Mouse (Mus musculus): Measurements from ENCODE around the gene Gorasp2. TPM values are rescaled to one million over a fixed set of nuclear protein-coding genes. Genes with fewer than 3 reads are reported as not detected.
A peak's percentile ranks its signal among the peaks of the same experiment; 100 is the strongest.

Gorasp2 gene
- total RNA-seq (2014; fragmentation: Nextera tagmentation) (203 and 230 TPM in 2 replicates), total RNA-seq (2017) (45.0 and 48.4 TPM in 2 replicates), polyA plus RNA-seq (2012) (60.9 and 69.4 TPM in 2 replicates)

DNA sequence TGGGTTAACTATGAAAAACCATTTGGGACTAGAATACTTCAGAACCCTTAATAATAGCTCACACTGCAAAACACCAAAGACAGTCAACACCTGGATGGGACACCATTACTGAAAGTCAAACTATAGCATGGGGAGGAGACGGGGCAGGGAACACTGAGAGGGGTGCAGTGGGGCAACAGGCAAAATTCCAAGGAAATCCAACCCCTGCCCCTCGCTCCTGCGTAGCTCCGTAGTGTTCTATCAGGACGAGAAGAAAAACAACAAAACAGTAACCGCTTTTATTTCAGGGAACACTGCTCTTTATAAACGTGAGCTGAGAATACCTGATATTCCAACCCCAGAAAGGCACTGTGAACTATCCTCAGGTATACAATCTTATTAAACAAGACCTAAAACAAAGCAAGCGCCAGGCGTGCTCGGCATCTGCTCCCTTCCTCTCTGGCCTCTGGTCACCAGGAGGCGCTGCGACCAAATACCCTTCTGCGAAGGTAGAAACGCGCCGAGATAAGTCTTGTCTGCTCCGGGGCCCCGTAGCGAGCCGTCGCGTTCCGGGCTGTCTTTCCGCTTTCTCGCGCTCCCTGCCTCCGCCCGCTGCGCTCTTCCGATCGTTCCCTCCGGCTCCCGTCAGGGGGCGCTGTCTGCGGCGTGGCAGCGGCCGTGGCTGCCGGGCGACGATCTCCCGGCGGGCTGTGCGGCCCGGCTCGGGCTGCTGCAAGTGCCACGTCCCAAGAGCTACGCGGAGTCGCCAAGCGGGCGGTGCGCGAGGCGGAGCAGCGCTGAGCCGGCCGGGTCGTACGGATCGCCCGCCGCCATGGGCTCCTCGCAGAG lies at the start of gene Gorasp2:
TSS of gene Gorasp2 (plus strand) at position 690 of the 828 bp plus-strand sequence.
- DNase-seq (ENCODE audit: low spot score) (peak; percentile 97), ATAC-seq (ENCODE audit: extremely low read depth, insufficient number of reproducible peaks, low FRiP score, poor library complexity, severe bottlenecking) (peak; percentile 90)
- TF ChIP-seq GATA1 (IDR thresholded peaks at IDR 0.05; ENCODE audit: borderline replicate concordance, low read length) = no peak
- TF ChIP-seq GATA2 (IDR thresholded peaks at IDR 0.05; ENCODE audit: borderline replicate concordance, low read depth, low read length) = no peak
- TF ChIP-seq CTCF (IDR thresholded peaks at IDR 0.05; ENCODE audit: low read depth, low read length) = peak; percentile 60
- no peak for TF ChIP-seq POLR2AphosphoS5 (IDR thresholded peaks at IDR 0.05; ENCODE audit: insufficient replicate concordance, low read depth, low read length)
- no peak for TF ChIP-seq TAL1 (conservative IDR thresholded peaks at IDR 0.05; ENCODE audit: low read depth, low read length)
- no peaks in the 10 kb centered on the region for H3K9me3 ChIP-seq (replicated peaks)
- H3K36me3 ChIP-seq (replicated peaks) = peaks cover 19% of the 10 kb centered on the region
- peaks cover 38% of the 10 kb centered on the region for H3K4me1 ChIP-seq (ENCODE audit: insufficient read depth, low read depth, low read length)
- H3K4me3 ChIP-seq (ENCODE audit: low read depth, low read length) = peak within 1 kb of the TSS; percentile 90
- peaks cover 22% of the 10 kb centered on the region for H3K27me3 ChIP-seq (ENCODE audit: insufficient read depth, low read length)

DNA sequence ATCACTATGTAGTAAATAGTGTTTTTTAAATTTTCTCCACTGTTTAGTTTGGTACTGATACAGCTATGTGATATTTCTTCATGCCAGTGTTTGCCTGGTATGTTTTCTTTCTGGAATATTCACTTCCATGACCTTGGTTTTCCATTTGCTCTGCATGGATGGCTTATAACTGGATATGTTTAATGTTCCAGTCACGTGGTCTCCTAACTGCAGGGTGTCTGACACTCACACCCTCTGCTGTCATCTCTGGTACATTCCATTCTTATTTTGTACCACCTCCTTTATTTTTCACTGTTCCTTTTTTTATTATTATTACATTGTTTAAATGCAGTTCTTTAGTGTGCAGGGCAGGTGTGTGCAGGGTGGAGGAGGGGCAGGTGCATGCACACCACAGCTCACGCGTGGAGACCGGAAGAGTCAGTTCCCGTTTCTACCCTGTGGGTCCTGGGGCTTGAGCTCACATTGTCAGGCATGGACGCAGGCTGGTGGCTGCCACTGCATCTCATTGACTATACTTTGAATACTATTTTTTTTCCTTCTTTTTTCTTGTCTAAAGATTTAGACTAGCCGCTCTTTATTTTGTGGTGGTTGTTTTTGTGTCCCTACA lies 46.5 kb upstream of the Gorasp2 start:
- Histone ChIP-seq H3K4me1 (ENCODE audit: insufficient read depth, low read depth, low read length) (no peaks in the 10 kb centered on the region), H3K36me3 (replicated peaks) (no peaks in the 10 kb centered on the region), H3K9me3 (replicated peaks) (no peaks in the 10 kb centered on the region), H3K27me3 (ENCODE audit: insufficient read depth, low read length) (peaks cover 4% of the 10 kb centered on the region; the same call in 1 of the 2 replicates), H3K4me3 (ENCODE audit: low read depth, low read length) (no peak overlapping the region)
- DNase-seq (ENCODE audit: low spot score) (no peak), ATAC-seq (ENCODE audit: extremely low read depth, insufficient number of reproducible peaks, low FRiP score, poor library complexity, severe bottlenecking) (no peak)
- TF ChIP-seq GATA2 (IDR thresholded peaks at IDR 0.05; ENCODE audit: borderline replicate concordance, low read depth, low read length) (no peak), GATA1 (IDR thresholded peaks at IDR 0.05; ENCODE audit: borderline replicate concordance, low read length) (no peak), TAL1 (conservative IDR thresholded peaks at IDR 0.05; ENCODE audit: low read depth, low read length) (no peak), CTCF (IDR thresholded peaks at IDR 0.05; ENCODE audit: low read depth, low read length) (no peak), POLR2AphosphoS5 (IDR thresholded peaks at IDR 0.05; ENCODE audit: insufficient replicate concordance, low read depth, low read length) (no peak)

DNA sequence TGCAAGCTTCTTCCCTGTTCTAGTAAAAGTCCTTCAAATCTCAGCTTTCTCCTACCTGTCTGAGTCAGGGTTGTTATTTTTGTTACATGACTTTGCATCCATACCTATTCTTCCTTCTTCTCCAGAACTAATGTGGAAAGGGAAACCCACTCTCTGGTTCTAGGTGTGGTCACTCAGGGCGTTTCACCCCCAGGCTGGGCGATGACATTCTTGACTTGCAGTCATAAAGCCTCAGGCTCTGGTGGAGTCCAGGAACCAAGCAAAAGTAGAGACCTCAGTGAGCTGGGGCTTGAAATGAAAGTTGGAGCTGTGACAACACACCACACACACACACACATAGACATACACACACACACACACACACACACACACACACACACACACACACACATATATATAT lies 45.3 kb upstream of the Gorasp2 start:
- Histone ChIP-seq H3K27me3 (ENCODE audit: insufficient read depth, low read length) (peaks cover 4% of the 10 kb centered on the region; the same call in 1 of the 2 replicates), H3K4me3 (ENCODE audit: low read depth, low read length) (no peak overlapping the region), H3K9me3 (replicated peaks) (no peaks in the 10 kb centered on the region), H3K4me1 (ENCODE audit: insufficient read depth, low read depth, low read length) (no peaks in the 10 kb centered on the region), H3K36me3 (replicated peaks) (no peaks in the 10 kb centered on the region)
- no peak for DNase-seq (ENCODE audit: low spot score)
- no peak for ATAC-seq (ENCODE audit: extremely low read depth, insufficient number of reproducible peaks, low FRiP score, poor library complexity, severe bottlenecking)
- no peak for TF ChIP-seq GATA1 (IDR thresholded peaks at IDR 0.05; ENCODE audit: borderline replicate concordance, low read length)
- TF ChIP-seq GATA2 (IDR thresholded peaks at IDR 0.05; ENCODE audit: borderline replicate concordance, low read depth, low read length) = no peak
- no peak for TF ChIP-seq POLR2AphosphoS5 (IDR thresholded peaks at IDR 0.05; ENCODE audit: insufficient replicate concordance, low read depth, low read length)
- no peak for TF ChIP-seq CTCF (IDR thresholded peaks at IDR 0.05; ENCODE audit: low read depth, low read length)
- no peak for TF ChIP-seq TAL1 (conservative IDR thresholded peaks at IDR 0.05; ENCODE audit: low read depth, low read length)

DNA sequence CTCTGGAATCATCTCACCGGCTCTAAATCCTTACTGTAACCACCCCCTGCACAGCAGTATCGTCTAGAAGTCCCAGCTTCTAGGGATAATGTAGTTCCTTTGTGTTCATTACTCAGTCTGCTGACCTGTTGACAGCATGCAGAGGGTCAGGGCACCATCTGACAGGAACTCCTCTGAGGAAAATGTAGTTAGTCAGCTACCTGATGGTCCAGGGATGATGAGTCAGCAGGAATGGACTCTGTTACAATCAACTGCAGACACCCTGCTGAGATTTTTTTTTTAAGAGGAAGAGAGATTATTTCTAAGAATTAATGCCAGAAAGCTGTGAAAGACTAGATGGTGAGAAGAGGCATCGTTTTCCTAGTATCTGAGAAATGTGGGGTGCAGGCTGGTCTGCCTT lies 44.8 kb upstream of the Gorasp2 start:
- no peak for ATAC-seq (ENCODE audit: extremely low read depth, insufficient number of reproducible peaks, low FRiP score, poor library complexity, severe bottlenecking)
- H3K27me3 ChIP-seq (ENCODE audit: insufficient read depth, low read length) = peaks cover 4% of the 10 kb centered on the region; the same call in 1 of the 2 replicates
- no peak for DNase-seq (ENCODE audit: low spot score)
- H3K9me3 ChIP-seq (replicated peaks) = no peaks in the 10 kb centered on the region
- no peaks in the 10 kb centered on the region for H3K36me3 ChIP-seq (replicated peaks)
- H3K4me3 ChIP-seq (ENCODE audit: low read depth, low read length) = no peak overlapping the region
- no peaks in the 10 kb centered on the region for H3K4me1 ChIP-seq (ENCODE audit: insufficient read depth, low read depth, low read length)
- TF ChIP-seq TAL1 (conservative IDR thresholded peaks at IDR 0.05; ENCODE audit: low read depth, low read length) (no peak), CTCF (IDR thresholded peaks at IDR 0.05; ENCODE audit: low read depth, low read length) (no peak), GATA2 (IDR thresholded peaks at IDR 0.05; ENCODE audit: borderline replicate concordance, low read depth, low read length) (no peak), GATA1 (IDR thresholded peaks at IDR 0.05; ENCODE audit: borderline replicate concordance, low read length) (no peak), POLR2AphosphoS5 (IDR thresholded peaks at IDR 0.05; ENCODE audit: insufficient replicate concordance, low read depth, low read length) (no peak)

DNA sequence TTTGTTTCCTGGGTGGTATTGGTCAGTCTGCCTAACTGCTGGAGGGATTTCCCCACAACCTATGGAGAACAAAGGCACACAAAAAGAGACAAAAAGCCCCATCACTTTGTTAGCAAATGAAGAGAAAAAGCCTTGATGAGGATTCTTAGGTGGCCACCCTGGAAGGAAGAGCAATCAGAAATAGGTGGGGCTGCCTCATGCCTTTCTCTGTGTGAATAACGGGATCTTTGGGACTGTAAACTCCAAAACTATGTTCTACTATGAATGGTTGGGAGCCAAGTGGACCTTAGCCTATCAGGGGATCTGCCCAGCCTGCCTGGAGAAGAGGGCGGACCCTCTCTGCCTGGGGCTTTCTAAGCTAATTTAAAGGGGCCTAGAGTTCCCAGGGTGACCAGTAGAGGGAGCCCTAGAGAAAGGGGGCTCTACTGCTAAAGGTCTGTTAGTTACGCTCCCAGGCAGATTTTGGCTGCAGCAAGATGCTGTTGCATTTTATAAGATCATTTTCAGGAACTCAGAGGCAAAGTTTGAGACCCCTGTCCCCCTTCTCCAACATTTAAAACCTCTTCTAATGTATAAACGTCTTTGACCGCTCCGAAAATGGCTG lies 42.0 kb upstream of the Gorasp2 start:
- no peak overlapping the region for H3K4me3 ChIP-seq (ENCODE audit: low read depth, low read length)
- H3K9me3 ChIP-seq (replicated peaks) = no peaks in the 10 kb centered on the region
- ATAC-seq (ENCODE audit: extremely low read depth, insufficient number of reproducible peaks, low FRiP score, poor library complexity, severe bottlenecking) = no peak
- DNase-seq (ENCODE audit: low spot score) = peak; percentile 3
- H3K36me3 ChIP-seq (replicated peaks) = no peaks in the 10 kb centered on the region
- no peaks in the 10 kb centered on the region; the same call in 1 of the 2 replicates for H3K27me3 ChIP-seq (ENCODE audit: insufficient read depth, low read length)
- H3K4me1 ChIP-seq (ENCODE audit: insufficient read depth, low read depth, low read length) = no peaks in the 10 kb centered on the region
- TF ChIP-seq CTCF (IDR thresholded peaks at IDR 0.05; ENCODE audit: low read depth, low read length) = peak; percentile 50; the same call in 1 of the 2 replicates
- TF ChIP-seq GATA2 (IDR thresholded peaks at IDR 0.05; ENCODE audit: borderline replicate concordance, low read depth, low read length) = no peak

DNA sequence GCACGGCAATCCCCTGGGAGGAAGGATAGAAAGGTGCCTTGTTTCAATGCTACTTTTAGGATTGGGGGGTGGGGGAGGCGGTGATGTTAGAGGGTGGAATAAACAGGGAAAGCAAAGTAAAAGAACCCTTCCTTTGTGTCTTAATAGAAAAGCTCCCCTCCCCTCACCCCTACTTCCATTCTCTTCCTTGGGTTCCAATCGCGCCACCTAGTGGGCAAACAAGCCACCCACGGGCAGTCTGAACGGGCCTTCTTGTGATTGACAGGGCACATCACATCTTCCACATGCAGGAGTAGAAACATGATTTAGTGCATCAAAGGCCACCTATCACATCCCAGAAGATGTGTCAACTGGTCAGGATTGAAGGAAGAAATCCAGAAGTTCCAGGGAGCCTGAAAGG lies 41.2 kb upstream of the Gorasp2 start:
- ATAC-seq (ENCODE audit: extremely low read depth, insufficient number of reproducible peaks, low FRiP score, poor library complexity, severe bottlenecking) (no peak), DNase-seq (ENCODE audit: low spot score) (peak; percentile 10)
- Histone ChIP-seq H3K9me3 (replicated peaks) (no peaks in the 10 kb centered on the region), H3K4me1 (ENCODE audit: insufficient read depth, low read depth, low read length) (no peaks in the 10 kb centered on the region), H3K36me3 (replicated peaks) (no peaks in the 10 kb centered on the region), H3K27me3 (ENCODE audit: insufficient read depth, low read length) (no peaks in the 10 kb centered on the region), H3K4me3 (ENCODE audit: low read depth, low read length) (no peak overlapping the region)
- TF ChIP-seq GATA2 (IDR thresholded peaks at IDR 0.05; ENCODE audit: borderline replicate concordance, low read depth, low read length) = no peak
- TF ChIP-seq CTCF (IDR thresholded peaks at IDR 0.05; ENCODE audit: low read depth, low read length) = peak; percentile 40; the same call in 1 of the 2 replicates
